ENCODE assay signal across 18 mouse cellular contexts in the genomic region with DNA sequence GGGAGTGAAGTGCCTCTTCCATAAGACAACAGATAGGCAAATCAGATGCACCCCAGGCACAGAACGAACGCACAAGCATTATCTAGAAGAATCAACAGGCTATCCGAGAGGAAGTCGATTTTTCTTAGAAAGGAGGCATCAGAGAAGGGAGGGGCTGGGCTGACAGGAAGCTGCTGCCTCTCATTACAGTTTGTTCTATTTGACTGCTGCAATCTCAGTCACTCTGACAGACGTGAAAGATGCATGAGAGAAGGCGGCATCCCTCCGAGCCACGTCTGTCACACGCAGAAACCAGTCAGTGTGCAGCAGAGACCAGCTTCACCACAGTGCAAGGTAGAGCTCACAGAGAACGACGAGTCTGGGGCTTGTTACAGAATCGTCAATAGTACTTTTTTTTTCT.
DNase-seq lines count a peak whose midpoint lies in the region; ATAC-seq and TF ChIP-seq lines count a peak whose summit lies in the region.
"Had no signal": no experiment of that assay in that cellular context is flagged by ENCODE, and none has a peak within 500 bp of the region (broad histone marks: within the 10 kb centered on the region; RNA-seq: fewer than 3 reads in every experiment).

No protein-coding gene starts in this region.

- H3K9me3 ChIP-seq in forebrain, postnatal 0 days (ENCODE audit: low read length), result no peaks in the 10 kb centered on the region
- no peaks in the 10 kb centered on the region for H3K9me3 ChIP-seq in forebrain, embryonic 10.5 days
- no peaks in the 10 kb centered on the region for H3K9me3 ChIP-seq in midbrain, embryonic 14.5 days (ENCODE audit: control insufficient read depth, low read length)
- no peaks in the 10 kb centered on the region for H3K9me3 ChIP-seq in midbrain, embryonic 15.5 days
- H3K9me3 ChIP-seq: embryonic facial prominence, embryonic 15.5 days; heart, embryonic 12.5 days; limb, embryonic 10.5 days had no signal

- H3K36me3 ChIP-seq in forebrain, postnatal 0 days (ENCODE audit: insufficient read depth), result 0 out of 2 replicates have a peak, but pooled peaks cover 5% of the 10 kb centered on the region
- no peaks in the 10 kb centered on the region for H3K36me3 ChIP-seq in forebrain, embryonic 10.5 days (replicated peaks)
- H3K36me3 ChIP-seq in midbrain, embryonic 14.5 days (ENCODE audit: control insufficient read depth, insufficient read depth, low read length), result no peaks in the 10 kb centered on the region
- no peaks in the 10 kb centered on the region for H3K36me3 ChIP-seq in midbrain, embryonic 15.5 days (replicated peaks)
- H3K36me3 ChIP-seq: embryonic facial prominence, embryonic 15.5 days; heart, embryonic 12.5 days; limb, embryonic 10.5 days had no signal

- 35% methylated on average over 12 of the region's 12 CpGs for WGBS in forebrain, postnatal 0 days
- WGBS in forebrain, embryonic 10.5 days, result 82% methylated on average over 12 of the region's 12 CpGs
- WGBS in midbrain, embryonic 14.5 days, result 49% methylated on average over 12 of the region's 12 CpGs
- 52% methylated on average over 12 of the region's 12 CpGs for WGBS in midbrain, embryonic 15.5 days

- peak; percentile 72 for ATAC-seq in forebrain, postnatal 0 days
- ATAC-seq in midbrain, embryonic 14.5 days (ENCODE audit: low FRiP score, low TSS enrichment), result no peak
- ATAC-seq in midbrain, embryonic 15.5 days (replicated peaks), result no peak
- peak; percentile 53 for ATAC-seq in megakaryocyte progenitor cell, adult 5-6 weeks (replicated peaks; ENCODE audit: poor library complexity)
- ATAC-seq in erythroblast, adult 5-6 weeks (replicated peaks; ENCODE audit: low FRiP score, poor library complexity, severe bottlenecking), result no peak
- ATAC-seq: Patski had no signal

- H3K9ac ChIP-seq in forebrain, postnatal 0 days, result no peak overlapping the region
- H3K9ac ChIP-seq in midbrain, embryonic 14.5 days (replicated peaks; ENCODE audit: low read length), result no peak overlapping the region
- H3K9ac ChIP-seq in midbrain, embryonic 15.5 days, result no peak overlapping the region
- H3K9ac ChIP-seq: embryonic facial prominence, embryonic 15.5 days; heart, embryonic 12.5 days; hindbrain, embryonic 14.5 days had no signal

- TF ChIP-seq POLR2A in brain, embryonic 14.5 days (IDR thresholded peaks at IDR 0.05; ENCODE audit: borderline replicate concordance, extremely low read depth, insufficient read depth, insufficient read length, poor library complexity, severe bottlenecking), result no peak

- H3K4me1 ChIP-seq in forebrain, postnatal 0 days (ENCODE audit: insufficient read depth), result no peaks in the 10 kb centered on the region
- peaks cover 4% of the 10 kb centered on the region; the same call in 1 of the 2 replicates for H3K4me1 ChIP-seq in forebrain, embryonic 10.5 days
- 0 out of 2 replicates have a peak, but pooled peaks cover 11% of the 10 kb centered on the region for H3K4me1 ChIP-seq in midbrain, embryonic 14.5 days (ENCODE audit: control insufficient read depth, insufficient read depth, low read length)
- peaks cover 12% of the 10 kb centered on the region for H3K4me1 ChIP-seq in midbrain, embryonic 15.5 days
- H3K4me1 ChIP-seq: embryonic facial prominence, embryonic 15.5 days; limb, embryonic 10.5 days had no signal

- no peak for TF ChIP-seq CTCF in forebrain, postnatal 0 days (IDR thresholded peaks at IDR 0.05; ENCODE audit: low read depth)
- TF ChIP-seq CTCF in brain, embryonic 14.5 days (IDR thresholded peaks at IDR 0.05; ENCODE audit: borderline replicate concordance, extremely low read depth, insufficient read depth, insufficient read length), result no peak

- no peak overlapping the region for H3K27ac ChIP-seq in forebrain, postnatal 0 days (ENCODE audit: low read depth, low read length)
- no peak overlapping the region for H3K27ac ChIP-seq in forebrain, embryonic 10.5 days
- 0 out of 2 replicates have a peak overlapping the region, but pooled peaks have one; percentile 1 for H3K27ac ChIP-seq in midbrain, embryonic 14.5 days (replicated peaks; ENCODE audit: low read depth, low read length)
- H3K27ac ChIP-seq in midbrain, embryonic 15.5 days, result no peak overlapping the region
- H3K27ac ChIP-seq: embryonic facial prominence, embryonic 15.5 days; hindbrain, embryonic 14.5 days; limb, embryonic 10.5 days had no signal

- H3K4me3 ChIP-seq in forebrain, postnatal 0 days (ENCODE audit: low read depth, low read length), result no peak overlapping the region
- H3K4me3 ChIP-seq in forebrain, embryonic 10.5 days, result no peak overlapping the region
- no peak overlapping the region for H3K4me3 ChIP-seq in midbrain, embryonic 14.5 days (replicated peaks; ENCODE audit: low read depth, low read length)
- H3K4me3 ChIP-seq in midbrain, embryonic 15.5 days, result no peak overlapping the region
- H3K4me3 ChIP-seq: embryonic facial prominence, embryonic 15.5 days; heart, embryonic 12.5 days; limb, embryonic 10.5 days had no signal

- H3K27me3 ChIP-seq in forebrain, postnatal 0 days (ENCODE audit: insufficient read depth, low read length), result no peaks in the 10 kb centered on the region
- no peaks in the 10 kb centered on the region for H3K27me3 ChIP-seq in forebrain, embryonic 10.5 days (ENCODE audit: poor library complexity, severe bottlenecking)
- no peaks in the 10 kb centered on the region for H3K27me3 ChIP-seq in midbrain, embryonic 14.5 days (ENCODE audit: control insufficient read depth, insufficient read depth, low read length)
- no peaks in the 10 kb centered on the region for H3K27me3 ChIP-seq in midbrain, embryonic 15.5 days (replicated peaks)
- H3K27me3 ChIP-seq: embryonic facial prominence, embryonic 15.5 days; heart, embryonic 12.5 days had no signal

- DNase-seq in forebrain, postnatal 0 days, result peak; percentile 54
- no peak for DNase-seq in forebrain, embryonic 10.5 days (ENCODE audit: extremely low spot score, low spot score)
- peak; percentile 31 for DNase-seq in midbrain, embryonic 14.5 days
- DNase-seq in brain, embryonic 14.5 days (ENCODE audit: low read depth), result peak; percentile 73
- no peak for DNase-seq in Muller cell, postnatal 12 days (ENCODE audit: inconsistent ontology term)
- DNase-seq: adrenal gland, postnatal 25 days; B cell, adult 2 months; cerebellum, adult 8-10 months; kidney, postnatal 10 days; retina, postnatal 1 day had no signal

- H3K4me2 ChIP-seq in forebrain, postnatal 0 days (ENCODE audit: low read depth), result no peak overlapping the region
- H3K4me2 ChIP-seq in midbrain, embryonic 14.5 days (ENCODE audit: low read length), result no peak overlapping the region
- H3K4me2 ChIP-seq in midbrain, embryonic 15.5 days, result no peak overlapping the region
- H3K4me2 ChIP-seq: embryonic facial prominence, embryonic 15.5 days; heart, embryonic 12.5 days; hindbrain, embryonic 14.5 days had no signal

Comparison
In these comparisons a context has a peak if more than half of its experiments do, and no peak if none do; other contexts are left out.
1. DNase-seq: peak in forebrain, postnatal 0 days (single experiment), midbrain, embryonic 14.5 days (single experiment) and brain, embryonic 14.5 days (single experiment); none in forebrain, embryonic 10.5 days (single experiment) and Muller cell, postnatal 12 days (single experiment).
2. ATAC-seq: peak in forebrain, postnatal 0 days (single experiment) and megakaryocyte progenitor cell, adult 5-6 weeks (single experiment); none in midbrain, embryonic 14.5 days (single experiment), midbrain, embryonic 15.5 days (single experiment) and erythroblast, adult 5-6 weeks (single experiment).